Mouse (Mus musculus): ENCODE data around the gene BC004004. TPM values are rescaled to one million over a fixed set of nuclear protein-coding genes. Genes with fewer than 3 reads are reported as not detected.

Gene BC004004
- 49.3 TPM for total RNA-seq (2023)

DNA sequence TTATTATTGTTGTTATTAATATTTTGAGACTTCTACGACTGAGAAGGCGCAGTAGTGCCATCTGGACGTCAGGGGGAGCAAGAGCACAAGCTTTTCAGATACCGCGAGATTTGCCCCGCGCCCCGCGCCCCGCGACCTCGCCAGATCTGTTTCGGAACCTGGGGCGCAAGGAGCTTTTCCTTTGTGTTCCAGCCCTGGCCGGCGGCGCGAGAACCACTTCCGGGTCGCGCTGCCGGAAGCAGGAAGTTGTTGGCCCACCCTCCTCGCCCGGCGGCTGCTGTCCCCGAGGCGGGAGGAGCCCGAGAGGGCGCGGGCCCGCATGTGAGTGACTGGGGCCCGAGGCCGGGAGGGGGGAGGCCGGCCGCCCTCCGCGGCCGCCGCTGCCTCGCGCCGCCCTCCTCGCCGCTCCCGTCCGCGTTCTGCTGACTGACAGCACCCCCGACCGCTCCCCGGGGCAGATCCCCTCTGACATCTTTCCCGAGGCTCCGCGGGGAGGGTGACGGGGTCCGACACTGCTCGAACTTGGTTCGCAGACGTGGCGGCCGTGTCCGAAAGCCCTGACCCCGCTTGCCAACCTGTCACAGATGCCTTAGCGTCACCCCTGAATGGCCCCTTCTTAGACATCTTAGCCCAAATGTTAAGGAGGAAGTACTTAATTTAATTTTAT, at the start of gene BC004004:
Gene BC004004, plus strand, starts transcription at position 107 of the 667 bp plus-strand sequence.

DNA sequence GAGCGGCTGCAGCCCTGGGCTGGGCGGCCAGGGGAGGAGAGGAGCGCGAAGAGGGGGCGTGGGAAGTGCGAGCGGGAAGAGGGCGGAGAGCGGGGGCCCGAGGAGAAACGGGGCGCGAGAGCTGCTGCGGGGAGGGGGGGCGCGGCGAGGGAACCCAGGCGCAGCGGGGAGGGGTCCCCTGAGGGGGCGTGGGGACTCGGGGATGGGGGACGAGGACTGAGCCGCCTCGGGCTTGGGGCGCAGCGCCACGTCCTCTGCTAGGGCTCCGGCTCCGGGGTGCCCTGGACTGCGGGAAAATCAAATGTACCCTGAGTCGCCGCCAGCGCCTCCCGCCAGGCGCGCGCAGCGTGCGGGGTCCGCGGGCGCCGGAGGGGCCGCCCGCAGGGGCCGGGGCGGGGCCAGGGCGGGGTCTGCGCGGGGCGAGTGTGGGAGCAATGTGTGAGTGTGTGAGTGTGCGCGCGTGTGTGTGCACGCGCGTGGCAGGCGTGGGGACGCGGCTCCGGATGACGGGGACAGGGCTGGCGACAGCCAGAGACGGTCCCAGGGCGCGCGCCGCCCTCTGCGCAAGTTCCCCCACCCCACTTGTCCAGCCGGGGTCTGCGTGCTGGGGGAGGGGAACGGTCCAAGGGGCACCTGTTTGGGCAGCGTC, 30.7 kb upstream of the BC004004 start, which contains the start of gene Cpne5:
Gene Cpne5, minus strand, starts transcription at position 396 of the 649 bp plus-strand sequence.

DNA sequence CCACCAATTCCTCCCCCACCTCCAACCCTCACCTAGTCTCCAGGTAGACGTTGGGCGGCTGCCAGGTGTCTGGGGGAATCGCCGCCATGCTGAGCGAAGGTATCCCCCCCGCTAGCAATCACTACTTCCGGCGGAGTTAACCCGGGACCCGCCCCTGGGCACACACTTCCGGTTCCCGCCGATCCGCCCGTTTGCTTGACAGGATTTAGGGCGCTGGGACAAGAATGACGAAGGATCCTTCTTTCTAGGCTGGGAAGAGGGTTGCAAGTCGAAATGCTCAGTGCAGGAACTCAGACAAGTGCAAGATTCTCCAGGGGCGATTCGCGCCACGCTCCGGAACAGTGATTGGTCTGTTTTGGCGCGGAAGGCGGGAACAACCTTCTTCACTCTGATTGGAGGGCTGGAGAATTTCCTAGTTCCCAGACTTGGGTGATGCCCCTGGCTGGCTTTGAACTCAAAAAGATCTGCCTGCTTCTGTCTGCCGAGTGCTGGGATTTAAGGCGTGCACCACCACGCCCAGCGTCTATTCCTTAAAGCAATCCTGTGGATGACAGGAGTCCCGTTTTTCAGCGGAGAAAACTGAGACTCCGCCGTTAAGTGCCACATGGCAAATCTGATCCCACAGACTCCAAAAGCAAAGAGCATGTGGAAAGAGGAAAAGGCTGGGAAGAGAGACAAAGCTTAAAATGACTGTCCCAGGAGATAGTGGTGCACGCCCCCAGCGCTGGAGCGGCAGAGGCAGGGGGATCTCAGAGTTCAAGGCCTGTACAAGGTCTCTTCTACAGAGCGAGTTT, 4.6 kb upstream of the BC004004 start, which contains the start of gene Ppil1:
Gene Ppil1, minus strand, starts transcription at position 347 of the 794 bp plus-strand sequence.

DNA sequence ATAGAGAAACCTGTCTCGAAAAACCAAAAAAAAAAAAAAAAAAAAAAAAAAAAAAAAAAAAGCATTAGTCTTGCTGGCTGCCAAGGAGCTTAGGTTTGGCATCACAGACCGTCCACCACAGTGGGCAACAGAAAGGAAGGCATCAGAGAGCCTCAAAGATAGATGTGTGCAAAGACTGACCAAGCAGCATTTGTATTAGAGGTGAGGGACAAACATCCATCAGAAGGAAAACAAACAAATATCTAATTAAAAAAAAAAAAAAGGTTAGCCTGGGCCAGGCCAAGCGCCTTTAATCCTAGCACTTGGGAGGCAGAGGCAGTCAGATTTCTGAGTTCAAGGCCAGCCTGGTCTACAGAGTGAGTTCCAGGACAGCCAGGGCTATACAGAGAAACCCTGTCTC, 48.8 kb downstream of the BC004004 start, which contains the start of gene Pi16:
Gene Pi16, plus strand, starts transcription at position 301 of the 400 bp plus-strand sequence.

DNA sequence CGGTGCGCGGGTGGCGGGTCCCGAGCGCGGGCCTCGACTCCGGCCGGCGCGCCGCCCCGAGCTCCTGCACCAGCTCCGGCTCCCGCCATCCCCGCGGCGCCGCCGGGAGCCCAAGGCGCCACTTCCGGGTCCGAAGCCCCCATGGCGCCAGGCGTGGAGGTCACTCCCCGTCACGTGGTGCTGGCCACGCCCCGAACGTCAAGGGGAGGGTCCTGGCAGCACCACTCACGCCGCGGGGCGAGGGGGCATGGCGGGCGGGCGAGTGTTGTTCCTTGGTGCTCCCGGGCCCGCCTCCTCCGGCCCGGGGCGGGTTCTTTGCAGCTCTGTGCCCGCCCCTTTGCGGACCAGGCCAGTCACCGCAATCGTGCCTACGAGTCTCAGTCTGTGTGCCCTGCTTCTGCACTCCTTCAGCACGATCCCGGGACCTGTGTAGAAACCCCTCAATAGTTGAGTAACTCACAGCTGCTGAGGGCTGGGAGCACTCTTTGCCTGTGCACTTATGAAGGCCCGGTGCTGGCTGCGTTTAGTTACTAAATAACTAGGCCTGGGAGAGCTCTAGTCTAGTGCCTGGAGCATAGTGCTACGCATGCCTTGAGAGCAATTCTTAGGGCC, 79.2 kb downstream of the BC004004 start, which contains the start of gene Mtch1:
Gene Mtch1, minus strand, starts transcription at position 290 of the 612 bp plus-strand sequence.

DNA sequence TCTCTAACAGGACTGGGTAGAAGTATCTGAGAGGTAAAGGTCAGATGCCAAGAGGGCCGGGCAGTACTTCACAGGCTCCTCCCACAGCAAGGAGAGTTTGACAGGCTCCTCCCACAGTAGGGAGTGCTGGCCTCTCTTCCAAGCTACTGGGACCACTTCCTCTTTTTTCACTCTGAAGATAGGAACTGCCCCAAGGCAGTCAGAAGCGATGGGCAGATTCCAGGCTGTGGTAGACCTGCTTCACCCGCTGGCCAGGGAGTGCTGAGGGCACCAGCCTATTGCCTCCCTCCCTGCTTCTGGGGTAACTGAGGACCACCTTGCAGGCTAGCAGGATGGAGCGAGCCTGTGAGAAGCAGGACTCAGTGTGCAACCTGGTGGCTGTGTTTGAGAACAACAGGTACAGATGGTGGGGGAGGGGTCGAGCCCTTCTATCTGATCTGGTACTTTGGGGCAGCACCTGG, 92.2 kb downstream of the BC004004 start, which contains the start of gene Fgd2:
Gene Fgd2, plus strand, starts transcription at position 154 of the 461 bp plus-strand sequence.

Other genes with a start within 250 kb of the BC004004 start
- gene Srsf3, start 236.2 kb upstream of the BC004004 start, total RNA-seq (2023): 473 TPM
- 4.3 TPM for gene Cdkn1a, start 177.8 kb upstream of the BC004004 start, total RNA-seq (2023)
- gene Rab44, start 154.6 kb upstream of the BC004004 start, total RNA-seq (2023): 0.18 TPM
- 0.21 TPM for gene Cpne5, start 30.6 kb upstream of the BC004004 start, total RNA-seq (2023)
- gene Ppil1, start 4.6 kb upstream of the BC004004 start, total RNA-seq (2023): 12.6 TPM
- 0.52 TPM for gene Pi16, start 48.9 kb downstream of the BC004004 start, total RNA-seq (2023)
- 57.1 TPM for gene Mtch1, start 79.1 kb downstream of the BC004004 start, total RNA-seq (2023)
- gene Fgd2, start 92.1 kb downstream of the BC004004 start, total RNA-seq (2023): 28.8 TPM
- 250 TPM for gene Pim1, start 222.0 kb downstream of the BC004004 start, total RNA-seq (2023)

All from CD8-positive naive resting alpha-beta T cell, adult 57 days (primary cell).